Mouse (Mus musculus) 416B (cell line): ENCODE results near the gene Tmem156.

Source experiments
- DNase-seq: peaks from one replicate; pipeline ENCODE4 v3.0.0; 2011; ENCODE audit warnings: low read depth

Tmem156 gene

GRCm38 (mm10) chr5:65047285-65047855 lies 44.6 kb downstream of the Tmem156 start:
- DNase-seq, result no peak

- no peak for DNase-seq
Measured at GRCm38 (mm10) chr5:65046442-65047284, 45.3 kb downstream of the Tmem156 start.

DNA sequence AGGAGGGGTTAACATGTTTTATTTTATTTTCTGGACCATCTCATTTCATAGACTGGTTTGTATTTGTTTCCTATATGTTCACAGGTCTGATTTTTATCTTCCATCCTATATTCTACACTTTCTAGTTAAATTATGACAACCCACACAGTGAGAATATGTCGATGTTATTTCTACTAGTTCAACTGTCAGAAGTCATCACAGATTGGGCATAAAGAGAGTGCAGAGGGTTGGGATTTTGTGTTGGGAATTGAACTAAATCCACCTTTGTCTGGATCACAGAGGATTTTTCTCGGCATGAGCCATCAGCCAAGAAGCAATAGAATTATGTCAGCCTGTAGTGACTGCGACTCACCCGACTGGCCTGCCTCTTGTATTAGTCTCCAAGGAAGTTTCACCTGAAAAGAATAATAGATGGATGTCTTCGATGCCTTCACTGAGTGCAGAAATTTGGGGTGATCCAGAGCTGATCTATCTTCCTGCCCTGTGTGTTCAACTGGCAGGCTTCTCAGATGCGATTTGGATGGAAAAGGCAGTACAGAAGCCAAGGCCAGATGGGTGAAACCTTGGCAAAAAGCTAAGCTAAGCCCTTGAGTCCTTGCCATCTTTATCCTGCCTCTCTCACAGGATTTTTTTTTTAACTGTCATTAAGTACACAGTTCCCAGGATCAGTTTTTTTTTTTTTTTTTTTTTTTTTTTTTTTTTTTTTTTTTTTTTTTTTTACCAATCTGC lies 46.1 kb downstream of the Tmem156 start:
- no peak for DNase-seq

DNA sequence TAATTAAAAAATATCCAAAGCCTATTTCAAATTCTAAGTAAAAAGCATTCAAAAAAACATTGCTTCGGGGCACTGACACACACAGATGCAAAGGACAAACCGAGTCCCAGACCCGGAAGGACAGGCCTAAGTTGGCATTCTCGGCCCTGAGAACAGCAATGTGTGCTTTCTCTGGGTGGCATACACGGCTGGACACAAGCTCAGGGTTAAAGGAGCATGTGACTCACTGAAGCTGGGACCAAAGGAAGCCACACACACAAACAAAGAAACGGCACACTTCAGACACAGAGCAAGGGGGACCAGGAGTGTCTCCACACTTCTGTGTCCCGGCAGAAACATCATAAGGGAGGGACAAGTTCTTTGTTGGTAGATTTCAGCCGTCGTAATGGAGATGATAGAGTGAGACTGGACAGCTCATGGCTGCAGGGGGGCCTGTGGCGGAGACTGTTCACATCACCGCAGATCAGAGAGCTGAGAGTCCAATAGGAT lies 48.5 kb downstream of the Tmem156 start:
- no peak for DNase-seq

DNA sequence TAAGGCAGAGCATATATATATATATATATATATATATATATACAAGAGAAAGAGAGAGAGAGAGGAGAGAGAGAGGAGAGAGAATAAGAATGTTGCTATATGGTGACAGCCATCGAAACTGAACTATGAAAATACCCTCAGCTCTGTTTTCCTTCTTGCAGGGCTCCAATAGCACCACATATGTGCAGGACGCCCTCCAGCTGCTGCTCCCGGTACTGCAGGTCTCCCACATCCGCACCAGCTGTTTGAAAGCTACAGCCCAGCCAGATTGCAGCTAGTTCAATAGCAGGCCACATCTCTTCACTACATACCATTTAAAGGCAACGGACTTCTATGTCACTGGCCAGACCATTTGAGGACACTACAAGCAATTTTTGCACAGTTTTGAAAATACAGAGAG lies 51.5 kb downstream of the Tmem156 start:
- DNase-seq, result peak; percentile 26

DNA sequence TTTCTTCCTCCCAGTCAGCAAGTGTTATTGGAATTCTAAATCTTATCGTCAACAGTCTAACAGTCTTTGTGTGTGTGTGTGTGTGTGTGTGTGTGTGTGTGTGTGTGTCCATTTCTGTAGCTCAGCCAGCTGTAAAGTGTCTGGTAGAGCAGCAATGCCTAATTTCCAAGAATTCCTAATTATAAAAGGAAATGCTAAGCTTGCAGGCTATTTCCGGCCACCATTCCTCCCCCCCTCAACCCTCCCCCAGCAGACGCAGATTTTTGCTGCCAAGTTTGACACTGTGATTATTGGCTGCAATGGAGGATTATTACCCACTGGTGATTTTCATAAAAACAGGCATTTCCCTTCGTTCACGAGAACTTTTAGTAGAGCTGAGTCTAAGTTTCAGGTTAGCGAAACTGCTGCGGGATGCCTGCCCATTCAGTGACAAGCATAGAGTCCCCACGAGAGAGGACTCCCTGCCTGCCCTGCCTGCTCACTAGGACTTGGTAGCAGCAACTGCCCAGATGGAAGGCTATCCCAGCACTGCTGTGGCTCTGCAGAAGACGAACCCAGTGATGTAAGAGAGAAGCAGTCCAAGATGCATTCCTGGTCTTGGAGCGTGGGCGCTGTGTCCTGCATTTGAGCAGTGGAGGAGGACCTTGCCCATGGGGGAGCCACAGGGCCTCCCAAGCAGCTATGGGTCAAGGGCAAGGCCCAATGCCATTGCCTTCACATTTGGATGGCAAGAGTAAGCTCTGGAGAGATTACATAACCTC lies 52.9 kb downstream of the Tmem156 start:
- DNase-seq, result no peak

GRCm38 (mm10) chr5:65038305-65038704 lies 53.6 kb downstream of the Tmem156 start:
- DNase-seq, result peak; percentile 92

GRCm38 (mm10) chr5:65036597-65036996 lies 55.3 kb downstream of the Tmem156 start:
- no peak for DNase-seq

GRCm38 (mm10) chr5:65028019-65028418 lies 63.9 kb downstream of the Tmem156 start:
- no peak for DNase-seq

GRCm38 (mm10) chr5:65026776-65027175 lies 65.2 kb downstream of the Tmem156 start:
- DNase-seq, result no peak

GRCm38 (mm10) chr5:65025916-65026315 lies 66.0 kb downstream of the Tmem156 start:
- DNase-seq, result peak; percentile 82

- no peak for DNase-seq
Measured at GRCm38 (mm10) chr5:65024641-65025040, 67.3 kb downstream of the Tmem156 start.

DNA sequence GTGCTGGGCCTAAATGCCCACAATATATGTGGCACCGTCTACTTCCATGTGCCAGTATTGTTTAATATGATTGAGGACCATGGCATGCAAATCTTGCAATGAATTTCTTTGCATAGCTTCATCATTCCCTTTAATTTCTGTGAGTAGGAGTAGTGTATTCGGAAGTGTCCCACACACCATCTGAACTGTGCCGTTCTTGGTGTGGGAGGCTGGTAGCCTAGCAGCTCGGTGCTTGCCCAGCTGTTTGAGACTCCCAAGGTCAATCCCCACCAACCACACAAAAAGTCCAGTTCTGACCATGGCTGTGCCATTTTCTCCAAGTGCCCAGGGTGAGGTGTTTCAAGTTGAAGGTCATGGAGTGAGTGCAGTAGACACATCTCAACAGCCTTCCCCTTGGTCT lies 69.9 kb downstream of the Tmem156 start:
- DNase-seq, result no peak

GRCm38 (mm10) chr5:65019823-65020222 lies 72.1 kb downstream of the Tmem156 start:
- peak; percentile 89 for DNase-seq

DNA sequence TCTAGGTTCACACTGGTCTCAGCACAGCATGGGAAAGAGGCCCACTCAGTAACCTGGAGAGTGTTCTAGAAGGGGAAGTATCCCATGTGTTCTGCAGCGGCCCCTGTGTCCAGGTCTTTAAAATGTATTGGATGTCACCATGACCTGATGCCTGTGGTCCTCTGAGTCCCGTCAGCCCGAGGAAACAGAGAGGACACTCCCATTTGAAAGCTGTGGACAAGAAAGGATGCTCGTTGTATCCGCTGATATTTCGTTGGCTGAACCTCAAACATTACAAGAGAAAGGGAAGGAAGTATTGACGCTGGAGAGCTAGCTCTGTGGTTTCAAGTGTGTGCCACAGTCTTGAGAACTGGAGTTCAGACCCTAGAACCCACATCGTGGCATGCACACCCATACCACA lies 72.8 kb downstream of the Tmem156 start:
- DNase-seq, result peak; percentile 93

DNA sequence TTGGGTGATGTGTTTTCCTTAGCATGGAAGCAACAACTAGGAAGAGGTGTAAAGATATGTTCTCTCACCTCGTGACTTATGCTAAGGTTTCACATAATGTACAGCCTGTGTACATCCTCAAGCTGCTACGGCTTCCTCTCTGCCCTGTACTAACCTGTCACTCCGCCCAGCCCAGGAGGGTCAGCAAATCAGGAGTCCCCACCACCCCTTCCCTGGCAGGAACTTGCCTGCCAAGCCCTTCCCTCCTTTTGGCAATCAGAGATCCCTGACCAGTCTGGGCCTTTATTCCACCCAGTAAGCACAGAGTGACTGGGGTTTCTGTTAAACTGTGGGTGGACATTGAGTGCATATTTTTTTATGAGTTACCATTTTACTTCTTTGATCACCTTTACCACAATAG lies 76.4 kb downstream of the Tmem156 start:
- no peak for DNase-seq

DNA sequence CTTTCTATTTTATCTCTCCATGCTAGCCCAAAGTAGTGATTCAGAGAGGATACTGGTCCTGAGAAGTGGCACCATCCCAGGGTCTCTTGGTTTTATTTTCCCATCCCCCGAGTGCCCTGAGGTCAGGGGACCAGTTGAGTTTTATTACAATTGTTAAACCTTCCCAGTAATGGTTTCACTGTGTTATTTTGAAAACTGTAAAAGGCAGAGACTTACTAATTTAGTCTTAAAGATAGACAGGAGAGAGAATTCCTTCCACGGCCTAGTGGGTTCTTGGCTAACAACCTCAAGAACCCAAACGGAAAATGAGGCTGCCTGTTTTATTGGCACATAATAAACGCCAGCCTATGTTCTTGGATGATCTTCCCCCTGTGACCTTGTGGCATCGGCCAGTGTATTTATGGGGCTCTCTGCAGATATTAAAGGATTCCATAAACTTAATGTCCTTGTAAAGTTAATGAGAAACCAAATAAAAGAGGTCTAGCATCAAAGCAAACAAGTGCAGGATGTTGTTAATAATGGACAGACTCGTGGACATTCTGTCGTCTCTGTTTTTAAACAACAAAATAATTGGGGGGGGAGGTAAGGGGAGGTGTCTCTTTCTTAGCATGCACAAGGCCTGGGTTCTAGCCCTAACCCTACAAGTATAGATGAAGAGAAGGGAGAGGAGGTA lies 79.9 kb downstream of the Tmem156 start:
- no peak for DNase-seq

GRCm38 (mm10) chr5:65006011-65006491 lies 85.9 kb downstream of the Tmem156 start:
- DNase-seq, result no peak

- DNase-seq, result no peak
Measured at GRCm38 (mm10) chr5:65005251-65005650, 86.7 kb downstream of the Tmem156 start.
